Mouse (Mus musculus): Measurements from ENCODE around the gene Rbpjl. TPM values are rescaled to one million over a fixed set of nuclear protein-coding genes. Genes with fewer than 3 reads are reported as not detected.

The Rbpjl gene
- polyA plus RNA-seq, 1 experiment from 2014 or later, result not detected

- under 1% methylated on average over 78 of the region's 79 CpGs for WGBS
- DNase-seq (ENCODE audit: low spot score), result peak; percentile 98
These were observed 58.0 kb downstream of the Rbpjl start, which contains the start of gene Gm20458 for GRCm38 (mm10) chr2:164460745-164461551. TSS of gene Gm20458 (plus strand) at chr2:164460967.

More at GRCm38 (mm10) chr2:164460745-164461551, 58.0 kb downstream of the Rbpjl start, which contains the start of gene Gm20458:
- Histone ChIP-seq H3K9me3 (replicated peaks; ENCODE audit: control insufficient read depth, low read length) (no peaks in the 10 kb centered on the region), H3K9ac (replicated peaks; ENCODE audit: low read length) (peak within 1 kb of the TSS; percentile 77), H3K27me3 (ENCODE audit: control insufficient read depth, insufficient read depth, low read length) (no peaks in the 10 kb centered on the region), H3K4me3 (ENCODE audit: low read depth, low read length) (peak within 1 kb of the TSS; percentile 92), H3K4me1 (ENCODE audit: control insufficient read depth, insufficient read depth, low read length) (no peaks in the 10 kb centered on the region; the same call in 1 of the 2 replicates), H3K27ac (replicated peaks; ENCODE audit: low read depth, low read length) (peak within 1 kb of the TSS; percentile 56), H3K4me2 (ENCODE audit: low read depth, low read length) (peak within 1 kb of the TSS; percentile 71), H3K36me3 (replicated peaks; ENCODE audit: control insufficient read depth, insufficient read depth, low read depth, low read length) (no peaks in the 10 kb centered on the region; the same call in 1 of the 2 replicates)
- peak; percentile 99 for ATAC-seq (replicated peaks; ENCODE audit: insufficient number of reproducible peaks, low FRiP score, low TSS enrichment, low read depth)

Small RNAs within 50 kb of the gene (microRNA-seq; reads per million reads assigned to microRNA genes)
- not detected for gene Mir7678 (ENCODE audit: borderline number of aligned reads)

Other genes with a start within 250 kb of the Rbpjl start
- gene Kcns1, start 232.0 kb upstream of the Rbpjl start, polyA plus RNA-seq (2014; fragmentation: Nextera tagmentation; extraction: Ambion mirVana), result 0.07 and 0.20 TPM in 2 replicates
- not detected in 2 replicates for gene Wfdc5, start 220.4 kb upstream of the Rbpjl start, polyA plus RNA-seq (2014; fragmentation: Nextera tagmentation; extraction: Ambion mirVana)
- not detected in 2 replicates for gene Wfdc12, start 212.5 kb upstream of the Rbpjl start, polyA plus RNA-seq (2014; fragmentation: Nextera tagmentation; extraction: Ambion mirVana)
- not detected in 2 replicates for gene Wfdc15a, start 203.0 kb upstream of the Rbpjl start, polyA plus RNA-seq (2014; fragmentation: Nextera tagmentation; extraction: Ambion mirVana)
- not detected in 2 replicates for gene Wfdc15b, start 181.5 kb upstream of the Rbpjl start, polyA plus RNA-seq (2014; fragmentation: Nextera tagmentation; extraction: Ambion mirVana)
- not detected in 2 replicates for gene Svs2, start 164.7 kb upstream of the Rbpjl start, polyA plus RNA-seq (2014; fragmentation: Nextera tagmentation; extraction: Ambion mirVana)
- gene Svs3b, start 146.5 kb upstream of the Rbpjl start, polyA plus RNA-seq (2014; fragmentation: Nextera tagmentation; extraction: Ambion mirVana), result not detected in 2 replicates
- not detected in 2 replicates for gene Svs4, start 124.7 kb upstream of the Rbpjl start, polyA plus RNA-seq (2014; fragmentation: Nextera tagmentation; extraction: Ambion mirVana)
- not detected in 2 replicates for gene Svs3a, start 113.9 kb upstream of the Rbpjl start, polyA plus RNA-seq (2014; fragmentation: Nextera tagmentation; extraction: Ambion mirVana)
- gene Svs6, start 86.4 kb upstream of the Rbpjl start, polyA plus RNA-seq (2014; fragmentation: Nextera tagmentation; extraction: Ambion mirVana), result not detected in 2 replicates
- not detected in 2 replicates for gene Svs5, start 70.4 kb upstream of the Rbpjl start, polyA plus RNA-seq (2014; fragmentation: Nextera tagmentation; extraction: Ambion mirVana)
- gene Slpi, start 14.0 kb upstream of the Rbpjl start, polyA plus RNA-seq (2014; fragmentation: Nextera tagmentation; extraction: Ambion mirVana), result 0.32 and 0.79 TPM in 2 replicates
- gene Matn4, start 2.0 kb downstream of the Rbpjl start, polyA plus RNA-seq (2014; fragmentation: Nextera tagmentation; extraction: Ambion mirVana), result 1.2 and 1.3 TPM in 2 replicates
- 19.2 and 24.1 TPM in 2 replicates for gene Sdc4, start 40.7 kb downstream of the Rbpjl start, polyA plus RNA-seq (2014; fragmentation: Nextera tagmentation; extraction: Ambion mirVana)
- 53.3 and 58.3 TPM in 2 replicates for gene Sys1, start 53.8 kb downstream of the Rbpjl start, polyA plus RNA-seq (2014; fragmentation: Nextera tagmentation; extraction: Ambion mirVana)
- 2.6 and 4.3 TPM in 2 replicates for gene Gm20458, start 57.8 kb downstream of the Rbpjl start, polyA plus RNA-seq (2014; fragmentation: Nextera tagmentation; extraction: Ambion mirVana)
- gene Trp53tg5, start 70.6 kb downstream of the Rbpjl start, polyA plus RNA-seq (2014; fragmentation: Nextera tagmentation; extraction: Ambion mirVana), result not detected in 2 replicates
- 1.6 and 4.2 TPM in 2 replicates for gene Dbndd2, start 83.0 kb downstream of the Rbpjl start, polyA plus RNA-seq (2014; fragmentation: Nextera tagmentation; extraction: Ambion mirVana)
- 38.4 and 43.3 TPM in 2 replicates for gene Pigt, start 94.4 kb downstream of the Rbpjl start, polyA plus RNA-seq (2014; fragmentation: Nextera tagmentation; extraction: Ambion mirVana)
- 47.1 and 52.2 TPM in 2 replicates for gene Wfdc2, start 159.3 kb downstream of the Rbpjl start, polyA plus RNA-seq (2014; fragmentation: Nextera tagmentation; extraction: Ambion mirVana)
- gene Spint3, start 170.3 kb downstream of the Rbpjl start, polyA plus RNA-seq (2014; fragmentation: Nextera tagmentation; extraction: Ambion mirVana), result not detected in 2 replicates
- gene Wfdc6a, start 182.3 kb downstream of the Rbpjl start, polyA plus RNA-seq (2014; fragmentation: Nextera tagmentation; extraction: Ambion mirVana), result not detected in 2 replicates
- gene Eppin, start 190.5 kb downstream of the Rbpjl start, polyA plus RNA-seq (2014; fragmentation: Nextera tagmentation; extraction: Ambion mirVana), result not detected in 2 replicates
- gene Wfdc6b, start 210.4 kb downstream of the Rbpjl start, polyA plus RNA-seq (2014; fragmentation: Nextera tagmentation; extraction: Ambion mirVana), result not detected in 2 replicates
- gene Wfdc8, start 210.5 kb downstream of the Rbpjl start, polyA plus RNA-seq (2014; fragmentation: Nextera tagmentation; extraction: Ambion mirVana), result not detected in 2 replicates
- gene Wfdc16, start 235.7 kb downstream of the Rbpjl start, polyA plus RNA-seq (2014; fragmentation: Nextera tagmentation; extraction: Ambion mirVana), result not detected in 2 replicates

All from embryonic facial prominence, embryonic 11.5 days (tissue).